Mouse (Mus musculus): ENCODE data around the gene Map2k4. TPM values are rescaled to one million over a fixed set of nuclear protein-coding genes. Genes with fewer than 3 reads are reported as not detected.

Map2k4 gene
- polyA plus RNA-seq, 1 experiment from 2014 or later = 61.0 TPM

DNA sequence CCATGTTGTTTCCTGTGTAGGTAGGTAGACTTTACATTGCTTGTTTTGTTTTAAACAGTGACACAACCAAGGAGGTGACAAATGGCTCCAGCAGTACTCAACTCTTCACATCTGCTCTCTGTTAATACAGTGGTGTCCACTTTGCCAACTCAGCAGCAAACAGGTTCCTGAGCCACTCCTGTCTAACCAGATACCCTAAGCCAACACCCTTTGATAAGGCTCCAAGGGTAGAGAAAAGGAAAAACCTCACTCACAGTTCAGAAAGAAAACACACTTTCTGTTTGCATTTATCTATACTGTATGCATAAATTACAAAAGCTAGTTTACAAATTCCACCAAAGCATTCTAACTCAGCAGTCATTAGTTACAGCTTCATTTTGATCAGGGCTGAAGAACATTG, 48.2 kb downstream of the Map2k4 start:
- no peaks in the 10 kb centered on the region for H3K27me3 ChIP-seq
- no peak overlapping the region for H3K4me3 ChIP-seq
- no peak overlapping the region for H3K9ac ChIP-seq
- peaks cover 6% of the 10 kb centered on the region; the same call in 1 of the 2 replicates for H3K4me1 ChIP-seq
- H3K9me3 ChIP-seq = no peaks in the 10 kb centered on the region
- H3K36me3 ChIP-seq = no peaks in the 10 kb centered on the region
- no peak overlapping the region for H3K4me2 ChIP-seq
- H3K27ac ChIP-seq = no peak overlapping the region
- no peak for ATAC-seq (ENCODE audit: borderline replicate concordance, extremely low read depth, low FRiP score, low TSS enrichment)

DNA sequence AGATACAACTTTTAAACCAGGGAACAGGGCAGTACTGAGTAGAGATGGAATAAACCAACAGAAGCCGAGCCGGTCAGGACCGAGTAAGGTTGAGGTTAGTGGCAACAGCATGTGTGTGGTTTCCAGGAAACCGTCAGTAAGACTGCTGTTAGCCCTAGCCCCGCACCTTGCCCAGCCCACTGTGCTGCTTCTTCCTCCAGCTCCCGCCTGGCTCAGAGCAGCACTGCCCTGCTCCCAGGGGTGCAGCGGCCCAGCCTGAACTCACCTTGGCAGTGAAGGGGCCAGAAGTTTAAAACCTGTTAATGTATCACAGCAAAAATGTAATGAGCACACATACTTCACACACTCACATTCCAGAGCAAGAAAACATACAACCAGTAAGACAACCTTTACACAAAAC, 53.4 kb downstream of the Map2k4 start:
- no peak overlapping the region for H3K27ac ChIP-seq
- no peak overlapping the region for H3K4me2 ChIP-seq
- ATAC-seq (ENCODE audit: borderline replicate concordance, extremely low read depth, low FRiP score, low TSS enrichment) = no peak
- 59% methylated on average over 7 of the region's 7 CpGs for WGBS
- H3K36me3 ChIP-seq = peaks cover 7% of the 10 kb centered on the region; the same call in 1 of the 2 replicates
- no peaks in the 10 kb centered on the region for H3K27me3 ChIP-seq
- H3K4me1 ChIP-seq = peaks cover 6% of the 10 kb centered on the region; the same call in 1 of the 2 replicates
- H3K9me3 ChIP-seq = no peaks in the 10 kb centered on the region
- no peak overlapping the region for H3K9ac ChIP-seq
- no peak overlapping the region for H3K4me3 ChIP-seq

DNA sequence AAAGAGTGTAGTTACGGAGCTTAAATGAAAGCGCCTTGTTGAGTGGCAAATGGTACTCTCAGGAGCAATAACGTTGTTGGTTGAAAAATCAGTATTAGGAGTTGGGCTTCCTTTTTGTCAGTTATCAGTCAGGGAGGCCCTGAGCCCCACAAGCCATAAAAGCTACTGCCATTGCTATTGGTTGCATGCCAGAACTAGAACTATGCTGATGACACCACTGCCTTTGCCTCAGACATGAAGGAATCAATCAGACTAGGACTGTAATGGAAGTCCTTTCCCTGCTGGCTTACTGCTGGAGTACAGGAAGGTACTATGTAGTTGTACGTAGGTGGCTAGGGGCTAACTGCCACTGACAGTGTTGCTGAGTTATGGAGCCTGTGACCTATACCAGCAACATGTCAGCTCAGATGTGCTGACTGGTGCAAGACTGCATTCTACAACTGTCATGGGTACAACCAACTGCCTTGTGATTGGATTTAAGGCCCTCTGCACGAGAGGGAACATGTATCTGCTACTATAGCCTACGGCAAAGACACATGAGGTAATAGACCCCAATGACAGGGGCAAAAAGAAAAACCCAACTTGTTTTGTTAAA, 58.4 kb downstream of the Map2k4 start:
- Histone ChIP-seq H3K36me3 (peaks cover 13% of the 10 kb centered on the region; the same call in 1 of the 2 replicates), H3K27ac (no peak overlapping the region), H3K4me1 (no peaks in the 10 kb centered on the region), H3K4me3 (no peak overlapping the region), H3K27me3 (no peaks in the 10 kb centered on the region), H3K9me3 (no peaks in the 10 kb centered on the region), H3K4me2 (no peak overlapping the region), H3K9ac (no peak overlapping the region)
- ATAC-seq (ENCODE audit: borderline replicate concordance, extremely low read depth, low FRiP score, low TSS enrichment) = no peak
- 92% methylated on average over 6 of the region's 6 CpGs for WGBS

DNA sequence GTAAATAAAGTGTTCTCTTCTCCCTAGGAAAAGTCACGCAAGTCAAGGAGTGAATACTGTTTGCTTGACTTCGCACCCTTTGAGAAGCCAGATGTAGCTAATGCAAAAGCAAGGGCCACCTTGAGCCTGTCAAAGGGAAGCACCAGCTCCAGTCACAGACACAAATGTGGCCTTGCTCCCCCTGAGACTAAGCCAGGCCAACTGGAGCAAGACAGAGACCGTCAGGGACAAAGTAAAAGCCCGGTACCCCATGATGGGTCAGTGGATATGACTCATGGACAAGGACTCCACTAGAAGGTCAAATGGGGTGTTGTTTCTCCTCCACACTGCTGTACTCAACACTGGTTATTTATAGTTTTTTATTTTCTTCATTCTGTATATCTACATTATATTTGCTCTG, 59.2 kb downstream of the Map2k4 start:
- Histone ChIP-seq H3K9me3 (no peaks in the 10 kb centered on the region), H3K4me2 (no peak overlapping the region), H3K27me3 (no peaks in the 10 kb centered on the region), H3K4me3 (no peak overlapping the region), H3K9ac (no peak overlapping the region), H3K36me3 (peaks cover 13% of the 10 kb centered on the region; the same call in 1 of the 2 replicates), H3K4me1 (no peaks in the 10 kb centered on the region), H3K27ac (no peak overlapping the region)
- WGBS = 85% methylated on average over 4 of the region's 4 CpGs
- ATAC-seq (ENCODE audit: borderline replicate concordance, extremely low read depth, low FRiP score, low TSS enrichment) = no peak

DNA sequence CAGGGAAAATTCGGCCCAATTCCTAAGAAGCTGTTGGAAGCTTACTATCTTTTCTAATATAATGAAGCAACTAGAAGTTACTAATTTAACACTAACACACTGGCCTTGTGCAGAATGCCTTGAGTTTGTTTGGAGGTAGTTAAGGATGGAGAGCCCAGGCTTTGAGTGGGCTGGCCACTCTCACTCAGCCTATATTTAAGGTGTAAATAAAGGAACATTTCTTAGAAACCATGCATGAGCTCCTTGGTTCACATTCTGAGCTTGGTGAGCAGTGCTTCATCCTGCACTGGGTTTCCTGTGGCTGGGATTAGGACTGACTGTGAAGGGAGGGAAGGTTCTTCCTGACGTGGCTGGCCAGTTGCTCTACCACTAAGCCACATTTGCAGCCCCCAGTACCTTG, 64.4 kb downstream of the Map2k4 start:
- WGBS = 80% methylated on average over 2 of the region's 2 CpGs
- ATAC-seq (ENCODE audit: borderline replicate concordance, extremely low read depth, low FRiP score, low TSS enrichment) = no peak

DNA sequence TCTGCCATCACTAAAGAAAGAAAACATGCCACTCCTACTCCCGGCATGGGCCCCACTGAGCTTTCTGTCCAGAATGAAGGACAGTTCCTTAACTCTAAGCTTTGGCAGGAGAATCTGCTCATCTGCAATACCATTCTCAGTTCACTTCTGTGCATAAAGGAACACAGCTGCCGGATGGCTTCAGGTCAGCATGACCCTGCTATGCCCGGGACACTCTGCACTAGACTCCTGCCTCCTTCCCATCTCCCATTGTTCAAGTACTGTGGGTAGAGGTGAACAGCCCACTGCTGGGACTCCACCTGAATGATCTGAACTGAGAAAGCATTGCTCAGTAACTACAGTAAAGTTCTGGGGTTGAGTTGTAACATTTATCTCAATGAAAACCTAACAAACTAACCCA, 66.5 kb downstream of the Map2k4 start:
- ATAC-seq (ENCODE audit: borderline replicate concordance, extremely low read depth, low FRiP score, low TSS enrichment) = no peak
- H3K27me3 ChIP-seq = no peaks in the 10 kb centered on the region
- 84% methylated on average over 3 of the region's 3 CpGs for WGBS
- H3K4me1 ChIP-seq = no peaks in the 10 kb centered on the region
- peaks cover 9% of the 10 kb centered on the region; the same call in 1 of the 2 replicates for H3K36me3 ChIP-seq
- H3K4me2 ChIP-seq = no peak overlapping the region
- no peak overlapping the region for H3K4me3 ChIP-seq
- no peak overlapping the region for H3K27ac ChIP-seq
- H3K9ac ChIP-seq = no peak overlapping the region
- H3K9me3 ChIP-seq = no peaks in the 10 kb centered on the region

More for the DNA sequence above, 64.4 kb downstream of the Map2k4 start:
- H3K4me2 ChIP-seq = no peak overlapping the region
- no peaks in the 10 kb centered on the region for H3K9me3 ChIP-seq
- no peak overlapping the region for H3K9ac ChIP-seq
- H3K27me3 ChIP-seq = no peaks in the 10 kb centered on the region
- no peak overlapping the region for H3K27ac ChIP-seq
- no peaks in the 10 kb centered on the region for H3K4me1 ChIP-seq
- H3K4me3 ChIP-seq = no peak overlapping the region
- peaks cover 9% of the 10 kb centered on the region; the same call in 1 of the 2 replicates for H3K36me3 ChIP-seq

DNA sequence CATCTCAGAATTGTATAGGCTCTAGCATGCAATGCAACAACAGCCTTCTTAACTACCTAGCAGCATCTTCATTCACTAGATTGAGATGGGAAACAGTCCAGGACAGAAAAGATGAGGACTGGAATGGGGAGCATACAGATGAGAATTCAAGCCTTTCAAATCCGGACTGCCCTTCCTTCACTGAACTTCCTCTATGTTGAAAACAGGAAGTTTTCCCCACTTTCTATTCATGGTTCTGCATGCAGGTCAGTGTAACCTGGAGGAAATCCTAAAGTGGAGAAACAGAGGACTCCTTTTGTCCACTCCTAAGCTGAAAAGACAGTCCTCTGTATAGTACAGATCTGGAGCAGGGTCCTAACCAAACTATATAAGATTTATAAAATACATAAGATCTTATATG, 68.1 kb downstream of the Map2k4 start:
- H3K4me1 ChIP-seq = no peaks in the 10 kb centered on the region
- no peak for ATAC-seq (ENCODE audit: borderline replicate concordance, extremely low read depth, low FRiP score, low TSS enrichment)
- H3K27me3 ChIP-seq = no peaks in the 10 kb centered on the region
- H3K9me3 ChIP-seq = no peaks in the 10 kb centered on the region
- 69% methylated on average over 1 of the region's 1 CpGs for WGBS
- H3K9ac ChIP-seq = no peak overlapping the region
- no peak overlapping the region for H3K27ac ChIP-seq
- H3K36me3 ChIP-seq = peaks cover 4% of the 10 kb centered on the region; the same call in 1 of the 2 replicates
- no peak overlapping the region for H3K4me2 ChIP-seq
- H3K4me3 ChIP-seq = no peak overlapping the region

DNA sequence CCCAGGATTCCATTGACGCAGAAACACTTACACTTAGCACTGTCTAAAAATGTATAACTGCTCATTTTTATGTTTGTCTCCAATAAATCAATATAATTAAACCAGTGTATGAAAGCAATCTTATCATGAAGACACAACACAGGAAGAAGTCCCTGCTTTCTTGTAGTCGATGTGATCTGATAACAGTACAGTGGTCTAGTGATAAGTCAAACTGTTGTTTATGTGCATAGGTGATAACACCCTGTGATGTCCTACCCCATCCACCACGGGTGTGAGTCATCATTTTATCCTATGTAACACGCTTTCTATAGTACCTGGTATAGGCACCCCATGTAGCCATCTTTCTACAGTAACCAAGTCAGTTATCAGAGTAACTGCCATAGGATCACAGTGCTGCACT, 74.3 kb downstream of the Map2k4 start:
- 62% methylated on average over 4 of the region's 4 CpGs for WGBS

DNA sequence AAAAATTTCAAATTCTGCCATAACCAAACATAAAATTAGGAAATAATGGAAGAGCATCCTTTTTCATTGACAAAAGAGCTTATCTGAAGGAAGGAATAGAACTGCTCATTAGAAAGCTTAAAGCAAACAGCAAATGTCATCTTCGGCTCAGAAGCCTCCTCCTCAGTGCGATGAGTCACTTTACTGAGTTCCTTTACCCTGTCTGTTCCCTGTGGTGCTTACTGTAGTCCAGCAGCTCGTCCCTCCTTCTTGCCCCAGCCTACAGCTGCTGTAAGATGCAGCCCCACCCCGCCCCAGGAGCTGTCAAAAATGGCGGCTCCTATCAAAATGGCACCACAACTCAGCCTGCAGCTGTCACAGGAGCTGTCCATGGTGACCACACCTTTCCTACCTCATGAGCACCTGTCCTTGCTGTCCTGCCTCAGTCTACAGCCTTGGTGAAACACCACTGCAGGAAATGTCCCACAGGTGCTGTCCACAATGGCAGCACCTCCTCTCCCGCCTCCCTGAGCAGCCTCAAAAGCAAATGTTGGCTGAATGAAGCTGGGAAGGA, 75.3 kb downstream of the Map2k4 start:
- H3K27ac ChIP-seq = no peak overlapping the region
- H3K9ac ChIP-seq = no peak overlapping the region
- WGBS = 82% methylated on average over 6 of the region's 6 CpGs
- H3K4me1 ChIP-seq = no peaks in the 10 kb centered on the region
- H3K36me3 ChIP-seq = peaks cover 12% of the 10 kb centered on the region; the same call in 1 of the 2 replicates
- H3K27me3 ChIP-seq = no peaks in the 10 kb centered on the region
- H3K4me3 ChIP-seq = no peak overlapping the region
- H3K4me2 ChIP-seq = no peak overlapping the region
- H3K9me3 ChIP-seq = no peaks in the 10 kb centered on the region
- no peak for ATAC-seq (ENCODE audit: borderline replicate concordance, extremely low read depth, low FRiP score, low TSS enrichment)

More for the DNA sequence above, 74.3 kb downstream of the Map2k4 start:
- H3K9me3 ChIP-seq = no peaks in the 10 kb centered on the region
- no peaks in the 10 kb centered on the region for H3K4me1 ChIP-seq
- H3K9ac ChIP-seq = no peak overlapping the region
- peaks cover 6% of the 10 kb centered on the region; the same call in 1 of the 2 replicates for H3K36me3 ChIP-seq
- no peak for ATAC-seq (ENCODE audit: borderline replicate concordance, extremely low read depth, low FRiP score, low TSS enrichment)
- no peak overlapping the region for H3K4me3 ChIP-seq
- no peak overlapping the region for H3K4me2 ChIP-seq
- H3K27me3 ChIP-seq = no peaks in the 10 kb centered on the region
- no peak overlapping the region for H3K27ac ChIP-seq

DNA sequence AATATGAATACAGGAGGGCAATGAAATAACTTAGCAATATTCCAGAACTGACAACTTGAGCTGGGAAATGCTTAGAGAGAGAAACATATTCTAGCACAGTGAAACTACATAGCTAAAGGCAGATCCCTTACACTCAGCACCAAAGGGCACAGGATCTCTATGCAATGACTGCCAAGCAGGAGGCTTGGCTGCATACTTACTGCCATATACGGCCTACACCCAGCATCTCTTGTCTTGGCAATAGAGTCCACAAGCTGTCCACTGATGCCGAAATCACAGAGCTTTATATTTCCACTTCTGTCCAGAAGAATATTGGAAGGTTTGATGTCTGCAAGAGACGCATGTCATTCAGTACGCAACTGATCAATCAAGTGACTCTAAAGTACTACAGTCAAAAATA, 81.3 kb downstream of the Map2k4 start:
- Histone ChIP-seq H3K27me3 (no peaks in the 10 kb centered on the region), H3K27ac (no peak overlapping the region), H3K9me3 (no peaks in the 10 kb centered on the region), H3K4me2 (no peak overlapping the region), H3K9ac (no peak overlapping the region), H3K36me3 (peaks cover 24% of the 10 kb centered on the region; the same call in 1 of the 2 replicates), H3K4me1 (no peaks in the 10 kb centered on the region), H3K4me3 (no peak overlapping the region)
- 95% methylated on average over 4 of the region's 4 CpGs for WGBS
- no peak for ATAC-seq (ENCODE audit: borderline replicate concordance, extremely low read depth, low FRiP score, low TSS enrichment)

DNA sequence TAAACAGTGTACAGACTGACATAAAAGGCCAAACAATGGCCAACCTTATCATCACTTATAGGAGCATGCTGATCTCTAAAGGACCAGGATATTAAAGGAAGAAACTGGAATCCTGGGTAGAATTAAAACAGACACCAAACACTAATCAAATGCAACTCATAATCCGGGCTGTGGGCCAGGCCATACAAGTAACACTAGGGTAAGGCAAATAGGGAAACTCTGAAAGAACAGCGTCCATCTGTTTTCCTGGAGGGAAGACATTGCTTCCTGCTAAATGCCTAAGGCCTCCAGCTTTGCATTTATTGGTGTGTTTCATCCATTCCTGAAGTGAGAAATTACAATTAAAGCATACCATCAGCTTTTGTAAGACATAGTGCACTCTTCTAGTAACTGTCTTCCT, 81.9 kb downstream of the Map2k4 start:
- ATAC-seq (ENCODE audit: borderline replicate concordance, extremely low read depth, low FRiP score, low TSS enrichment) = no peak
- Histone ChIP-seq H3K9me3 (no peaks in the 10 kb centered on the region), H3K4me2 (no peak overlapping the region), H3K27ac (no peak overlapping the region), H3K36me3 (peaks cover 25% of the 10 kb centered on the region; the same call in 1 of the 2 replicates), H3K4me3 (no peak overlapping the region), H3K9ac (no peak overlapping the region), H3K27me3 (no peaks in the 10 kb centered on the region), H3K4me1 (no peaks in the 10 kb centered on the region)
- 79% methylated on average over 2 of the region's 2 CpGs for WGBS

DNA sequence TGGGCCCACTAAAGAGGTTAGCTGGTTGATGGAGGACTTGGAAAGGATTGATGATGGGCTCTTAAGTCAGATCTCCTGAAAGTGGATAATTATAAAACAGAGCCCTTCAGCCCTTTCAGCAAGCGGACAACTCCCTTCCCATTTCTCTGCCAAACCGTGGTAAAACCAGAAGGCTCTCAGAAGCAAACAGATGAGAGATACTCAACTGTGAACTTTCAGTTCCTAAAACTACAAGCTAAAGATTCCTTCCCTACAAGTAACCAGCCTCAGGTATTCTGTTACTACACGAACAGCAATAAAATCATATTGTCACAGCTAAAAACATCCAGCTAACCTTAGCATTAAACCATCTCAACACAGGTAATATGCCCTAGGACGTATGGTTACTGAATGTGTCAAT, 83.2 kb downstream of the Map2k4 start:
- 83% methylated on average over 4 of the region's 4 CpGs for WGBS
- Histone ChIP-seq H3K27ac (no peak overlapping the region), H3K9ac (no peak overlapping the region), H3K4me2 (no peak overlapping the region), H3K36me3 (peaks cover 33% of the 10 kb centered on the region; the same call in 1 of the 2 replicates), H3K4me3 (no peak overlapping the region), H3K4me1 (no peaks in the 10 kb centered on the region), H3K27me3 (no peaks in the 10 kb centered on the region), H3K9me3 (no peaks in the 10 kb centered on the region)
- no peak for ATAC-seq (ENCODE audit: borderline replicate concordance, extremely low read depth, low FRiP score, low TSS enrichment)
